Mouse (Mus musculus) MEL (cell line): ENCODE measurements around the gene Stag2. TPM values are rescaled to one million over a fixed set of nuclear protein-coding genes. Genes with fewer than 3 reads are reported as not detected.

Experiments
- DNase-seq: peaks from one replicate; pipeline ENCODE4 v3.0.0; 2011; ENCODE audit warnings: low read depth, low spot score
- H3K27ac ChIP-seq: 2 replicates; pipeline ENCODE4 v1.5.1; 2012; ENCODE audit warnings: low read depth, mild to moderate bottlenecking, control low read depth, low read length, moderate library complexity; ENCODE audit not compliant: control insufficient read depth
- H3K27me3 ChIP-seq, 2 experiments: fragments of 150-350 bp in 1 of 2; sonication (generic) in 1 of 2; 2 replicates each; pipeline ENCODE4 v1.6.1; 2012; ENCODE audit warnings: low read length in 2 of 2, mild to moderate bottlenecking in 2 of 2, improper control_type of control experiment in 1 of 2, moderate library complexity in 1 of 2; ENCODE audit not compliant: insufficient read depth in 2 of 2, control insufficient read depth in 1 of 2
- H3K36me3 ChIP-seq, 2 experiments: 2 replicates each; pipeline ENCODE4 v1.6.1; 2012 to 2014; ENCODE audit warnings: low read length in 2 of 2, improper control_type of control experiment in 1 of 2, inconsistent platforms in 1 of 2, mild to moderate bottlenecking in 1 of 2; ENCODE audit not compliant: insufficient read depth in 2 of 2, control insufficient read depth in 1 of 2
- H3K4me1 ChIP-seq, 2 experiments: fragments of 150-350 bp in 1 of 2; sonication (generic) in 1 of 2; 2 replicates each; pipeline ENCODE4 v1.6.1; 2012; ENCODE audit warnings: low read length in 2 of 2, improper control_type of control experiment in 1 of 2, mild to moderate bottlenecking in 1 of 2; ENCODE audit not compliant: insufficient read depth in 2 of 2, control insufficient read depth in 1 of 2
- H3K4me3 ChIP-seq, 2 experiments: fragments of 150-350 bp in 1 of 2; sonication (generic) in 1 of 2; 2 replicates each; pipeline ENCODE4 v1.5.1; 2012; ENCODE audit warnings: low read depth in 2 of 2, low read length in 2 of 2, mild to moderate bottlenecking in 2 of 2, moderate library complexity in 2 of 2, control low read depth in 1 of 2, improper control_type of control experiment in 1 of 2; ENCODE audit not compliant: control insufficient read depth in 1 of 2, insufficient read depth in 1 of 2
- H3K79me2 ChIP-seq: 2 replicates; pipeline ENCODE4 v1.6.1; 2012; ENCODE audit warnings: mild to moderate bottlenecking, low read length, moderate library complexity; ENCODE audit not compliant: control insufficient read depth, poor library complexity, insufficient read depth
- H3K9ac ChIP-seq: 2 replicates; pipeline ENCODE4 v1.6.1; 2012; ENCODE audit warnings: low read depth, mild to moderate bottlenecking, control low read depth, low read length, moderate library complexity; ENCODE audit not compliant: control insufficient read depth, poor library complexity, severe bottlenecking
- H3K9me3 ChIP-seq: fragments of 150-350 bp; sonication (generic); replicated peaks from 2 replicates; pipeline ENCODE4 v1.6.1; 2012; ENCODE audit warnings: mild to moderate bottlenecking, low read length, improper control_type of control experiment, moderate library complexity; ENCODE audit not compliant: insufficient read depth
- BHLHE40 ChIP-seq: IDR thresholded peaks from 2 replicates; pipeline ENCODE4 v1.6.1; 2012; ENCODE audit warnings: low read depth, mild to moderate bottlenecking, inconsistent platforms, low read length, improper control_type of control experiment, borderline replicate concordance
- CTCF ChIP-seq, 3 experiments: IDR thresholded peaks in 2 of 3; conservative IDR thresholded peaks in 1 of 3; 2 replicates each; pipeline ENCODE4 v1.5.1; 2011 to 2012; ENCODE audit warnings: low read length in 3 of 3, low read depth in 2 of 3, mild to moderate bottlenecking in 2 of 3, improper control_type of control experiment in 1 of 3, inconsistent platforms in 1 of 3, mixed read lengths in 1 of 3, moderate library complexity in 1 of 3; ENCODE audit not compliant: control insufficient read depth in 1 of 3, insufficient read depth in 1 of 3, poor library complexity in 1 of 3, severe bottlenecking in 1 of 3
- ELF1 ChIP-seq: IDR thresholded peaks from 2 replicates; pipeline ENCODE4 v1.6.1; 2014; ENCODE audit warnings: low read depth, mild to moderate bottlenecking, inconsistent platforms, low read length, improper control_type of control experiment, moderate library complexity
- EP300 ChIP-seq, 2 experiments: IDR thresholded peaks; 2 replicates each; pipeline ENCODE4 v1.6.1; 2011; ENCODE audit warnings: improper control_type of control experiment in 2 of 2, low read length in 2 of 2, low read depth in 1 of 2, mild to moderate bottlenecking in 1 of 2
- ETS1 ChIP-seq: IDR thresholded peaks from 2 replicates; pipeline ENCODE4 v1.6.1; 2012; ENCODE audit warnings: low read depth, mild to moderate bottlenecking, inconsistent platforms, low read length, improper control_type of control experiment, moderate library complexity
- GABPA ChIP-seq: IDR thresholded peaks from 2 replicates; pipeline ENCODE4 v1.6.1; 2012; ENCODE audit warnings: low read depth, mild to moderate bottlenecking, inconsistent platforms, low read length, improper control_type of control experiment, moderate library complexity
- GATA1 ChIP-seq: IDR thresholded peaks from 2 replicates; pipeline ENCODE4 v1.6.1; 2011; ENCODE audit warnings: low read depth, low read length, improper control_type of control experiment
- KAT2A ChIP-seq: conservative IDR thresholded peaks from 2 replicates; pipeline ENCODE4 v1.6.1; 2012; ENCODE audit warnings: low read depth, low read length, improper control_type of control experiment, inconsistent platforms
- MAFK ChIP-seq: IDR thresholded peaks from 2 replicates; pipeline ENCODE4 v1.6.1; 2011; ENCODE audit warnings: low read depth, mild to moderate bottlenecking, low read length, improper control_type of control experiment, borderline replicate concordance
- MAX ChIP-seq: IDR thresholded peaks from 2 replicates; pipeline ENCODE4 v1.6.1; 2011; ENCODE audit warnings: low read length, improper control_type of control experiment
- MAZ ChIP-seq: IDR thresholded peaks from 2 replicates; pipeline ENCODE4 v1.6.1; 2012; ENCODE audit warnings: low read depth, mild to moderate bottlenecking, inconsistent platforms, low read length, improper control_type of control experiment
- MYB ChIP-seq: IDR thresholded peaks from 2 replicates; pipeline ENCODE4 v1.6.1; 2011; ENCODE audit warnings: mild to moderate bottlenecking, low read depth, low read length, improper control_type of control experiment
- NRF1 ChIP-seq: IDR thresholded peaks from 2 replicates; pipeline ENCODE4 v1.6.1; 2014; ENCODE audit warnings: low read depth, mild to moderate bottlenecking, inconsistent platforms, low read length, improper control_type of control experiment, moderate library complexity; ENCODE audit not compliant: poor library complexity, insufficient read depth, severe bottlenecking
- POLR2A ChIP-seq, 2 experiments: IDR thresholded peaks; 2 replicates each; pipeline ENCODE4 v1.6.1; 2011 to 2012; ENCODE audit warnings: low read length in 2 of 2, mild to moderate bottlenecking in 2 of 2, control low read depth in 1 of 2, improper control_type of control experiment in 1 of 2, low read depth in 1 of 2, moderate library complexity in 1 of 2; ENCODE audit not compliant: control insufficient read depth in 1 of 2, insufficient read depth in 1 of 2, poor library complexity in 1 of 2
- POLR2AphosphoS2 ChIP-seq: IDR thresholded peaks from 2 replicates; pipeline ENCODE4 v1.6.1; 2011; ENCODE audit warnings: low read length, improper control_type of control experiment
- POLR2AphosphoS5 ChIP-seq: IDR thresholded peaks from 2 replicates; pipeline ENCODE4 v1.6.1; 2012; ENCODE audit warnings: low read depth, borderline replicate concordance, mild to moderate bottlenecking, inconsistent platforms, low read length, moderate library complexity, mixed read lengths
- RAD21 ChIP-seq: IDR thresholded peaks from 2 replicates; pipeline ENCODE4 v1.6.1; 2011; ENCODE audit warnings: mild to moderate bottlenecking, low read depth, low read length, improper control_type of control experiment
- SMC3 ChIP-seq: IDR thresholded peaks from 2 replicates; pipeline ENCODE4 v1.6.1; 2011; ENCODE audit warnings: low read depth, low read length, improper control_type of control experiment
- TAL1 ChIP-seq: IDR thresholded peaks from 2 replicates; pipeline ENCODE4 v1.6.1; 2012; ENCODE audit warnings: mild to moderate bottlenecking, inconsistent platforms, low read length, moderate library complexity, mixed read lengths
- TCF12 ChIP-seq: IDR thresholded peaks from 2 replicates; pipeline ENCODE4 v1.6.1; 2014; ENCODE audit warnings: low read depth, mild to moderate bottlenecking, inconsistent platforms, low read length, improper control_type of control experiment, moderate library complexity
- USF2 ChIP-seq, 2 experiments: IDR thresholded peaks; 2 replicates each; pipeline ENCODE4 v1.6.1; 2011 to 2012; ENCODE audit warnings: improper control_type of control experiment in 2 of 2, low read length in 2 of 2, borderline replicate concordance in 1 of 2, inconsistent platforms in 1 of 2, low read depth in 1 of 2, mild to moderate bottlenecking in 1 of 2; ENCODE audit not compliant: insufficient read depth in 1 of 2
- ZC3H11A ChIP-seq: IDR thresholded peaks from 2 replicates; pipeline ENCODE4 v1.6.1; 2012; ENCODE audit warnings: low read depth, mild to moderate bottlenecking, inconsistent platforms, low read length, improper control_type of control experiment
- ZKSCAN1 ChIP-seq: IDR thresholded peaks from 2 replicates; pipeline ENCODE4 v1.6.1; 2012; ENCODE audit warnings: low read depth, mild to moderate bottlenecking, inconsistent platforms, low read length, improper control_type of control experiment, moderate library complexity
- ZMIZ1 ChIP-seq: IDR thresholded peaks from 2 replicates; pipeline ENCODE4 v1.6.1; 2012; ENCODE audit warnings: low read depth, mild to moderate bottlenecking, inconsistent platforms, low read length, improper control_type of control experiment, moderate library complexity
- ZNF384 ChIP-seq: IDR thresholded peaks from 2 replicates; pipeline ENCODE4 v1.6.1; 2012; ENCODE audit warnings: low read depth, mild to moderate bottlenecking, inconsistent platforms, low read length, improper control_type of control experiment
- polyA plus RNA-seq, 2 experiments: library from polyadenylated mRNA; stranded (reverse) in 1 of 2; unstranded in 1 of 2; fragments of >175 nt in 1 of 2; fragments of >200 nt in 1 of 2; gene quantifications; 2 replicates each; pipeline versions ENCODE4 v1.2.1 to v1.2.4; 2012; ENCODE audit warnings: low replicate concordance in 2 of 2, low read depth in 1 of 2; ENCODE audit not compliant: insufficient read length in 2 of 2, insufficient read depth in 1 of 2, missing spikeins in 1 of 2
- total RNA-seq: library from RNA; depleted of rRNA; stranded (reverse); fragments of 300-350 nt; gene quantifications from 2 replicates; pipeline ENCODE4 v1.2.3, GENCODE M21; 2012

Gene Stag2
- total and polyA plus RNA-seq, 3 experiments: 18.0 to 22.9 TPM; not detected in 1

- TF ChIP-seq BHLHE40: peak; percentile 77
- no peak for TF ChIP-seq POLR2AphosphoS2
- TF ChIP-seq POLR2A (IDR thresholded peaks at IDR 0.05; ENCODE audit: control insufficient read depth in 1 of 2, insufficient read depth in 1 of 2, low read depth in 1 of 2, low read length in 2 of 2, poor library complexity in 1 of 2): no peak
- no peak for TF ChIP-seq CTCF (IDR thresholded peaks at IDR 0.05 in 2 of 3, conservative IDR thresholded peaks at IDR 0.05 in 1 of 3; ENCODE audit: control insufficient read depth in 1 of 3, insufficient read depth in 1 of 3, low read depth in 2 of 3, low read length in 3 of 3, poor library complexity in 1 of 3, severe bottlenecking in 1 of 3)
- no peak for TF ChIP-seq POLR2AphosphoS5
- no peak for TF ChIP-seq KAT2A
- TF ChIP-seq ELF1: 0 out of 2 replicates have a peak, but pooled peaks have one; percentile 13
- no peak for TF ChIP-seq ZC3H11A
- TF ChIP-seq SMC3: no peak
- TF ChIP-seq RAD21: no peak
- no peak for TF ChIP-seq GABPA
- no peak for TF ChIP-seq ZMIZ1
- no peak for TF ChIP-seq MAFK
- TF ChIP-seq GATA1: peak; percentile 63
- 0 out of 2 replicates have a peak, but pooled peaks have one; percentile 29 for TF ChIP-seq MAZ
- TF ChIP-seq MAX: no peak
- no peak for TF ChIP-seq ZNF384
- TF ChIP-seq MYB: 0 out of 2 replicates have a peak, but pooled peaks have one; percentile 32
- TF ChIP-seq NRF1: no peak
- TF ChIP-seq, all 39 proteins: peak for 12
Measured at GRCm38 (mm10) chrX:42202482-42202881, 53.4 kb downstream of the Stag2 start (continued).

- no peaks in the 10 kb centered on the region for H3K9me3 ChIP-seq
- H3K79me2 ChIP-seq: no peaks in the 10 kb centered on the region
- peaks cover 7 to 16% of the 10 kb centered on the region in 2 experiments for H3K36me3 ChIP-seq
- H3K4me3 ChIP-seq: no peak overlapping the region
- H3K27ac ChIP-seq: no peak overlapping the region
- TF ChIP-seq POLR2AphosphoS2: no peak
- TF ChIP-seq ZKSCAN1: no peak
- TF ChIP-seq TCF12: peak; percentile 70
- peak; percentile 63 to 66 for TF ChIP-seq EP300 (IDR thresholded peaks at IDR 0.05; ENCODE audit: low read depth in 1 of 2, low read length in 2 of 2)
- TF ChIP-seq GATA1: peak; percentile 66
- TF ChIP-seq ETS1: peak; percentile 40; the same call in 1 of the 2 replicates
- peak; percentile 42 for TF ChIP-seq TAL1
- TF ChIP-seq POLR2A (IDR thresholded peaks at IDR 0.05; ENCODE audit: control insufficient read depth in 1 of 2, insufficient read depth in 1 of 2, low read depth in 1 of 2, low read length in 2 of 2, poor library complexity in 1 of 2): no peak
- no peak for TF ChIP-seq USF2 (IDR thresholded peaks at IDR 0.05; ENCODE audit: borderline replicate concordance in 1 of 2, insufficient read depth in 1 of 2, low read depth in 1 of 2, low read length in 2 of 2)
- no peak for TF ChIP-seq ZMIZ1
- H3K9ac ChIP-seq: no peak overlapping the region
- H3K27me3 ChIP-seq: no peaks in the 10 kb centered on the region
- peaks cover 0 to 12% of the 10 kb centered on the region in 2 experiments; a peak in 2 of 4 replicates for H3K4me1 ChIP-seq
- DNase-seq: peak; percentile 34
Measured at GRCm38 (mm10) chrX:42215742-42216141, 66.6 kb downstream of the Stag2 start.
